Mouse (Mus musculus) spleen, adult 2 months (tissue): ENCODE results near the gene Abcc2.

Source experiments
- CTCF ChIP-seq: fragments of 200-500 bp; IDR thresholded peaks from 2 replicates; pipeline ENCODE4 v1.5.1; 2011; ENCODE audit warnings: mild to moderate bottlenecking, inconsistent platforms; ENCODE audit not compliant: insufficient read depth, insufficient read length, insufficient replicate concordance; ENCODE audit errors: extremely low read depth
- POLR2A ChIP-seq: fragments of 200-500 bp; IDR thresholded peaks from 2 replicates; pipeline ENCODE4 v1.6.1; 2011; ENCODE audit warnings: low read depth, low read length, inconsistent platforms

GRCm38 (mm10) chr19:43777308-43777707, 4.7 kb upstream of the Abcc2 start:
- TF ChIP-seq CTCF (no peak), POLR2A (no peak)
